Mouse (Mus musculus) kidney, embryonic 16.5 days (tissue): ENCODE measurements at regions not wholly inside any gene's neighbourhood (a gene's known extent, or its start where the extent isn't known, plus 50 kb on each side); places are given as distances from the start of the nearest gene placed in this dataset.
A peak's percentile ranks its signal among the peaks of the same experiment; 100 is the strongest.

Experiments used
- ATAC-seq: fragments of 200-750 bp; cut with Nextera tagmentation; 2 replicates; pipeline ENCODE4 v1.8.0; 2017; ENCODE audit warnings: moderate TSS enrichment; ENCODE audit not compliant: low FRiP score, low TSS enrichment
- H3K27ac ChIP-seq: fragments of 300-500 bp; sonication (generic); 2 replicates; pipeline ENCODE4 v1.5.1; 2014; ENCODE audit warnings: low read length
- H3K27me3 ChIP-seq: fragments of 300-500 bp; sonication (generic); 2 replicates; pipeline ENCODE4 v1.6.1; 2014; ENCODE audit warnings: low read length, control low read depth, mixed read lengths; ENCODE audit not compliant: insufficient read depth
- H3K36me3 ChIP-seq: fragments of 300-500 bp; sonication (generic); 2 replicates; pipeline ENCODE4 v1.6.1; 2014; ENCODE audit warnings: low read length, control low read depth, mixed read lengths; ENCODE audit not compliant: insufficient read depth
- H3K4me1 ChIP-seq: fragments of 300-500 bp; sonication (generic); 2 replicates; pipeline ENCODE4 v1.6.1; 2014; ENCODE audit warnings: low read length, control low read depth, mixed read lengths; ENCODE audit not compliant: insufficient read depth
- H3K4me2 ChIP-seq: fragments of 300-500 bp; sonication (generic); replicated peaks from 2 replicates; pipeline ENCODE4 v1.6.1; 2014; ENCODE audit warnings: low read depth, low read length
- H3K4me3 ChIP-seq: fragments of 300-500 bp; sonication (generic); 2 replicates; pipeline ENCODE4 v1.5.1; 2014; ENCODE audit warnings: mild to moderate bottlenecking, low read length
- H3K9ac ChIP-seq: fragments of 300-500 bp; sonication (generic); replicated peaks from 2 replicates; pipeline ENCODE4 v1.6.1; 2014; ENCODE audit warnings: low read length
- H3K9me3 ChIP-seq: fragments of 300-500 bp; sonication (generic); 2 replicates; pipeline ENCODE4 v1.6.1; 2016; ENCODE audit warnings: low read length, control low read depth
- WGBS: fragments of 180-500 bp; shearing (Covaris S2); extraction: QIAGEN DNeasy Blood & Tissue Kit; methylation state at CpG from one replicate; pipeline ENCODE4 v1.1.7; 2014; 5-methylcytosine and 5-hydroxymethylcytosine counted together

GRCm38 (mm10) chr13:52153576-52153975, 307.1 kb downstream of the Gadd45g start:
- no peaks in the 10 kb centered on the region for H3K9me3 ChIP-seq
- H3K4me3 ChIP-seq, result no peak overlapping the region
- no peak for ATAC-seq
- WGBS, result 50% methylated on average over 4 of the region's 4 CpGs
- H3K36me3 ChIP-seq, result no peaks in the 10 kb centered on the region
- no peak overlapping the region for H3K27ac ChIP-seq
- H3K4me1 ChIP-seq, result peaks cover 32% of the 10 kb centered on the region
- no peaks in the 10 kb centered on the region for H3K27me3 ChIP-seq
- H3K4me2 ChIP-seq, result no peak overlapping the region
- H3K9ac ChIP-seq, result no peak overlapping the region

- WGBS, result 72% methylated on average over 5 of the region's 5 CpGs
- no peak overlapping the region for H3K27ac ChIP-seq
These were observed 307.8 kb downstream of the Gadd45g start for GRCm38 (mm10) chr13:52154111-52154843.

GRCm38 (mm10) chr13:52154844-52155587, 308.5 kb downstream of the Gadd45g start:
- Histone ChIP-seq H3K27ac (peak overlapping the region; percentile 25; the same call in 1 of the 2 replicates), H3K9me3 (no peaks in the 10 kb centered on the region), H3K36me3 (no peaks in the 10 kb centered on the region), H3K27me3 (no peaks in the 10 kb centered on the region), H3K9ac (no peak overlapping the region), H3K4me3 (no peak overlapping the region), H3K4me1 (peaks cover 32% of the 10 kb centered on the region), H3K4me2 (no peak overlapping the region)
- peak; percentile 52 for ATAC-seq
- WGBS, result 34% methylated on average over 14 of the region's 14 CpGs

More at GRCm38 (mm10) chr13:52154111-52154843, 307.8 kb downstream of the Gadd45g start:
- no peak overlapping the region for H3K9ac ChIP-seq
- ATAC-seq, result no peak
- no peak overlapping the region for H3K4me3 ChIP-seq
- no peaks in the 10 kb centered on the region for H3K36me3 ChIP-seq
- H3K4me1 ChIP-seq, result peaks cover 32% of the 10 kb centered on the region
- no peaks in the 10 kb centered on the region for H3K9me3 ChIP-seq
- no peaks in the 10 kb centered on the region for H3K27me3 ChIP-seq
- no peak overlapping the region for H3K4me2 ChIP-seq

GRCm38 (mm10) chr13:52155588-52156086, 309.2 kb downstream of the Gadd45g start:
- Histone ChIP-seq H3K27ac (peak overlapping the region; percentile 25; the same call in 1 of the 2 replicates), H3K9ac (no peak overlapping the region), H3K9me3 (no peaks in the 10 kb centered on the region), H3K4me2 (no peak overlapping the region), H3K36me3 (no peaks in the 10 kb centered on the region), H3K27me3 (no peaks in the 10 kb centered on the region), H3K4me3 (no peak overlapping the region), H3K4me1 (peaks cover 32% of the 10 kb centered on the region)
- ATAC-seq, result peak; percentile 64
- WGBS, result 47% methylated on average over 8 of the region's 8 CpGs

GRCm38 (mm10) chr13:52162676-52163075, 316.2 kb downstream of the Gadd45g start:
- Histone ChIP-seq H3K4me2 (no peak overlapping the region), H3K27ac (no peak overlapping the region), H3K27me3 (no peaks in the 10 kb centered on the region), H3K4me3 (no peak overlapping the region), H3K9ac (no peak overlapping the region), H3K4me1 (no peaks in the 10 kb centered on the region), H3K36me3 (no peaks in the 10 kb centered on the region), H3K9me3 (no peaks in the 10 kb centered on the region)
- ATAC-seq, result no peak
- WGBS, result 73% methylated on average over 7 of the region's 7 CpGs

- no peak overlapping the region for H3K4me2 ChIP-seq
- no peak overlapping the region for H3K27ac ChIP-seq
- no peak for ATAC-seq
- no peaks in the 10 kb centered on the region for H3K9me3 ChIP-seq
- no peaks in the 10 kb centered on the region for H3K27me3 ChIP-seq
- no peak overlapping the region for H3K4me3 ChIP-seq
- WGBS, result 91% methylated on average over 1 of the region's 1 CpGs
- no peaks in the 10 kb centered on the region for H3K4me1 ChIP-seq
- H3K9ac ChIP-seq, result no peak overlapping the region
- H3K36me3 ChIP-seq, result no peaks in the 10 kb centered on the region
These were observed 319.1 kb downstream of the Gadd45g start for GRCm38 (mm10) chr13:52165531-52165930.

- 50% methylated on average over 5 of the region's 5 CpGs for WGBS
- no peaks in the 10 kb centered on the region for H3K36me3 ChIP-seq
- H3K9ac ChIP-seq, result no peak overlapping the region
- H3K27ac ChIP-seq, result no peak overlapping the region
- no peaks in the 10 kb centered on the region for H3K27me3 ChIP-seq
- H3K9me3 ChIP-seq, result no peaks in the 10 kb centered on the region
- no peak overlapping the region for H3K4me3 ChIP-seq
- ATAC-seq, result no peak
- H3K4me2 ChIP-seq, result no peak overlapping the region
- no peaks in the 10 kb centered on the region for H3K4me1 ChIP-seq
These were observed 321.5 kb downstream of the Gadd45g start for GRCm38 (mm10) chr13:52167968-52168367.

GRCm38 (mm10) chr13:52172706-52173346, 326.3 kb downstream of the Gadd45g start:
- Histone ChIP-seq H3K9me3 (no peaks in the 10 kb centered on the region), H3K4me1 (no peaks in the 10 kb centered on the region), H3K27me3 (no peaks in the 10 kb centered on the region), H3K4me2 (no peak overlapping the region), H3K36me3 (no peaks in the 10 kb centered on the region), H3K9ac (no peak overlapping the region), H3K27ac (no peak overlapping the region), H3K4me3 (no peak overlapping the region)
- ATAC-seq, result no peak
- 62% methylated on average over 9 of the region's 9 CpGs for WGBS

- Histone ChIP-seq H3K4me2 (no peak overlapping the region), H3K4me3 (no peak overlapping the region), H3K9me3 (no peaks in the 10 kb centered on the region), H3K4me1 (no peaks in the 10 kb centered on the region), H3K9ac (no peak overlapping the region), H3K36me3 (no peaks in the 10 kb centered on the region), H3K27ac (no peak overlapping the region), H3K27me3 (no peaks in the 10 kb centered on the region)
- WGBS, result 77% methylated on average over 2 of the region's 2 CpGs
- no peak for ATAC-seq
These were observed 329.2 kb downstream of the Gadd45g start for GRCm38 (mm10) chr13:52175665-52176064.
